Mouse (Mus musculus) thymus, adult 2 months (tissue): ENCODE results near the gene Aldh3a1.

Source experiments
- CTCF ChIP-seq: fragments of 200-500 bp; IDR thresholded peaks from 2 replicates; pipeline ENCODE4 v1.5.1; 2012; ENCODE audit warnings: mild to moderate bottlenecking, control low read depth, low read length, moderate library complexity, borderline replicate concordance; ENCODE audit not compliant: control insufficient read depth, poor library complexity, insufficient read depth; ENCODE audit errors: extremely low read depth
- POLR2A ChIP-seq: fragments of 200-500 bp; IDR thresholded peaks from 2 replicates; pipeline ENCODE4 v1.6.1; 2012; ENCODE audit warnings: mild to moderate bottlenecking, low read length, control low read depth, moderate library complexity; ENCODE audit not compliant: control insufficient read depth, poor library complexity, insufficient read depth; ENCODE audit errors: extremely low read depth

DNA sequence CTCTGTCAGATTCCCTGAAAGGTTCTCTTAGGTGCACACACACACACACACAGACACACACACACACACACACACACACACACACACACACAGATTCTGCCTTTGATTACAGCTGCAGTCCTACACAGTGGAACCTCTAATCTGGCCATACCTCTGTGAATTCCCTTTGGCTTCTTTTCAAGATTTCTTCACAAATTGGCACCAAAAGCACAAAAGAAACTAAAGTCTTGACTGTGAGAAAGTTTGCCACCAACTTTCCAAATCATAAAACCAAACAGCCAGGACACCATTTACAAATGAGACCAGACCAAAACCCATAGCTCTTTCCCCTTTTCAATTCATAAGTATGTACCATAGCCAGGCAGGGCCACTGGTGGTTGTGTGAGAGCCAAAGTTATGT lies 9.4 kb upstream of the Aldh3a1 start:
- no peak for TF ChIP-seq CTCF
- no peak for TF ChIP-seq POLR2A
